Comparison of ENCODE assay signal across 13 mouse cellular contexts in genomic region chr13:72231032-72231591, GRCm38 (mm10).
"Had no signal": no experiment of that assay in that cellular context is flagged by ENCODE, and none has a peak within 500 bp of the region (broad histone marks: within the 10 kb centered on the region; RNA-seq: fewer than 3 reads in every experiment).

No protein-coding gene starts in this region.

- H3K27me3 ChIP-seq: intestine, embryonic 15.5 days; kidney, embryonic 15.5 days; limb, embryonic 13.5 days; neural tube, embryonic 15.5 days had no signal

- H3K4me2 ChIP-seq: intestine, embryonic 15.5 days; kidney, embryonic 15.5 days; limb, embryonic 13.5 days; neural tube, embryonic 15.5 days had no signal

- H3K4me1 ChIP-seq: intestine, embryonic 15.5 days; kidney, embryonic 15.5 days; limb, embryonic 13.5 days; neural tube, embryonic 15.5 days had no signal

- H3K4me3 ChIP-seq: intestine, embryonic 15.5 days; kidney, embryonic 15.5 days; limb, embryonic 13.5 days; myocyte; neural tube, embryonic 15.5 days had no signal

- ATAC-seq: intestine, embryonic 15.5 days had no signal

- DNase-seq: kidney, adult 2 months; kidney, postnatal 14 days; left cerebral cortex, postnatal 4 days; lung, adult 18-20 months; lung, postnatal 36 days; thymus, adult 2 months; thymus, postnatal 25 days had no signal

- H3K27ac ChIP-seq: intestine, embryonic 15.5 days; kidney, embryonic 15.5 days; limb, embryonic 13.5 days; liver, embryonic 14.5 days; neural tube, embryonic 15.5 days had no signal

- H3K9me3 ChIP-seq: intestine, embryonic 15.5 days; kidney, embryonic 15.5 days; limb, embryonic 13.5 days; neural tube, embryonic 15.5 days had no signal

- H3K36me3 ChIP-seq: intestine, embryonic 15.5 days; kidney, embryonic 15.5 days; limb, embryonic 13.5 days; neural tube, embryonic 15.5 days had no signal

- H3K9ac ChIP-seq: intestine, embryonic 15.5 days; kidney, embryonic 15.5 days; limb, embryonic 13.5 days; liver, embryonic 14.5 days; neural tube, embryonic 15.5 days had no signal
